18 mouse cellular contexts compared by ENCODE assay signal in genomic region chr5:103738509-103738908, GRCm38 (mm10). TPM values are rescaled to one million over a fixed set of nuclear protein-coding genes. Genes with fewer than 3 reads are reported as not detected.
DNase-seq lines count a peak whose midpoint lies in the region; ATAC-seq and TF ChIP-seq lines count a peak whose summit lies in the region.
"Had no signal": no experiment of that assay in that cellular context is flagged by ENCODE, and none has a peak within 500 bp of the region (broad histone marks: within the 10 kb centered on the region; RNA-seq: fewer than 3 reads in every experiment).

No protein-coding gene starts in this region.

- peaks cover 2% of the 10 kb centered on the region; the same call in 1 of the 2 replicates for H3K36me3 ChIP-seq in erythroblast, embryonic 14.5 days (ENCODE audit: control insufficient read depth)
- no peaks in the 10 kb centered on the region for H3K36me3 ChIP-seq in kidney, embryonic 15.5 days
- no peaks in the 10 kb centered on the region for H3K36me3 ChIP-seq in liver, embryonic 12.5 days
- no peaks in the 10 kb centered on the region for H3K36me3 ChIP-seq in stomach, embryonic 16.5 days (ENCODE audit: control insufficient read depth, insufficient read depth, low read length)
- no peaks in the 10 kb centered on the region for H3K36me3 ChIP-seq in lung, postnatal 0 days (ENCODE audit: insufficient read depth, low read length)
- H3K36me3 ChIP-seq: embryonic facial prominence, embryonic 10.5 days; G1E; limb, embryonic 13.5 days; stomach, embryonic 15.5 days had no signal

- 79% methylated on average over 5 of the region's 5 CpGs for WGBS in kidney, embryonic 15.5 days
- WGBS in liver, embryonic 12.5 days (ENCODE audit: insufficient replicate concordance), result 37% methylated on average over 5 of the region's 5 CpGs
- 57% methylated on average over 5 of the region's 5 CpGs for WGBS in stomach, embryonic 16.5 days
- WGBS in lung, postnatal 0 days, result 51% methylated on average over 5 of the region's 5 CpGs

- no peak overlapping the region for H3K9ac ChIP-seq in kidney, embryonic 15.5 days
- H3K9ac ChIP-seq in liver, embryonic 12.5 days, result peak overlapping the region; percentile 66
- H3K9ac ChIP-seq in stomach, embryonic 16.5 days (ENCODE audit: low read length), result no peak overlapping the region
- H3K9ac ChIP-seq in lung, postnatal 0 days (replicated peaks; ENCODE audit: low read depth), result no peak overlapping the region
- H3K9ac ChIP-seq: limb, embryonic 13.5 days; stomach, embryonic 15.5 days had no signal

- TF ChIP-seq CTCF in lung, postnatal 0 days (IDR thresholded peaks at IDR 0.05), result no peak

- no peak overlapping the region for H3K4me2 ChIP-seq in kidney, embryonic 15.5 days
- peak overlapping the region; percentile 71 for H3K4me2 ChIP-seq in liver, embryonic 12.5 days
- no peak overlapping the region for H3K4me2 ChIP-seq in stomach, embryonic 16.5 days (ENCODE audit: low read depth, low read length)
- H3K4me2 ChIP-seq in lung, postnatal 0 days (replicated peaks; ENCODE audit: low read depth, low read length), result no peak overlapping the region
- H3K4me2 ChIP-seq: limb, embryonic 13.5 days; stomach, embryonic 15.5 days had no signal

- ATAC-seq in erythroblast, adult 5-6 weeks (replicated peaks; ENCODE audit: low FRiP score, poor library complexity, severe bottlenecking), result no peak
- ATAC-seq in kidney, embryonic 15.5 days (replicated peaks; ENCODE audit: low FRiP score), result no peak
- no peak for ATAC-seq in liver, embryonic 12.5 days
- no peak for ATAC-seq in stomach, embryonic 16.5 days (ENCODE audit: insufficient read depth, low FRiP score)
- ATAC-seq in lung, postnatal 0 days, result no peak
- ATAC-seq: CD4-positive, CD25-positive, alpha-beta regulatory T cell, adult 4 months; hindbrain, embryonic 16.5 days; midbrain, embryonic 16.5 days had no signal

- H3K27ac ChIP-seq in kidney, embryonic 15.5 days, result peak overlapping the region; percentile 54
- H3K27ac ChIP-seq in liver, embryonic 12.5 days, result peak overlapping the region; percentile 97
- H3K27ac ChIP-seq in stomach, embryonic 16.5 days (ENCODE audit: low read length), result peak overlapping the region; percentile 47
- no peak overlapping the region for H3K27ac ChIP-seq in lung, postnatal 0 days (ENCODE audit: low read length)
- H3K27ac ChIP-seq: embryonic facial prominence, embryonic 10.5 days; limb, embryonic 13.5 days; stomach, embryonic 15.5 days had no signal

- H3K27me3 ChIP-seq in erythroblast, embryonic 14.5 days (ENCODE audit: control insufficient read depth), result no peaks in the 10 kb centered on the region
- no peaks in the 10 kb centered on the region for H3K27me3 ChIP-seq in kidney, embryonic 15.5 days
- no peaks in the 10 kb centered on the region for H3K27me3 ChIP-seq in liver, embryonic 12.5 days (replicated peaks)
- no peaks in the 10 kb centered on the region for H3K27me3 ChIP-seq in stomach, embryonic 16.5 days (ENCODE audit: control insufficient read depth, insufficient read depth, low read length)
- H3K27me3 ChIP-seq in lung, postnatal 0 days (replicated peaks; ENCODE audit: insufficient read depth, low read length), result no peaks in the 10 kb centered on the region
- H3K27me3 ChIP-seq: limb, embryonic 13.5 days; stomach, embryonic 15.5 days had no signal

- no peak for DNase-seq in kidney, adult 8-10 months
- no peak for DNase-seq in frontal cortex, postnatal 25 days (ENCODE audit: low spot score in 2 of 2)
- no peak for DNase-seq in lung, postnatal 0 days (ENCODE audit: low spot score)
- DNase-seq: cerebellum, adult 11 months; gastrocnemius, postnatal 25 days; lung, postnatal 10 days had no signal

- peaks cover 94% of the 10 kb centered on the region for H3K4me1 ChIP-seq in erythroblast, embryonic 14.5 days (ENCODE audit: control insufficient read depth)
- H3K4me1 ChIP-seq in kidney, embryonic 15.5 days, result peaks cover 30% of the 10 kb centered on the region
- peaks cover 96% of the 10 kb centered on the region for H3K4me1 ChIP-seq in liver, embryonic 12.5 days
- H3K4me1 ChIP-seq in stomach, embryonic 16.5 days (ENCODE audit: control insufficient read depth, insufficient read depth, low read length), result peaks cover 6% of the 10 kb centered on the region
- H3K4me1 ChIP-seq in lung, postnatal 0 days (ENCODE audit: insufficient read depth, low read depth, low read length), result no peaks in the 10 kb centered on the region
- H3K4me1 ChIP-seq: limb, embryonic 13.5 days; stomach, embryonic 15.5 days had no signal

- peak overlapping the region; percentile 58 for H3K4me3 ChIP-seq in erythroblast, embryonic 14.5 days (replicated peaks)
- no peak overlapping the region for H3K4me3 ChIP-seq in kidney, embryonic 15.5 days (replicated peaks)
- H3K4me3 ChIP-seq in liver, embryonic 12.5 days, result no peak overlapping the region
- no peak overlapping the region for H3K4me3 ChIP-seq in stomach, embryonic 16.5 days (replicated peaks; ENCODE audit: low read length)
- H3K4me3 ChIP-seq in lung, postnatal 0 days (ENCODE audit: low read depth, low read length), result no peak overlapping the region
- H3K4me3 ChIP-seq: embryonic facial prominence, embryonic 10.5 days; limb, embryonic 13.5 days; stomach, embryonic 15.5 days had no signal

- no peak for TF ChIP-seq EP300 in lung, postnatal 0 days (IDR thresholded peaks at IDR 0.05)

- H3K9me3 ChIP-seq in erythroblast, embryonic 14.5 days (ENCODE audit: control insufficient read depth, low read length), result no peaks in the 10 kb centered on the region
- H3K9me3 ChIP-seq in kidney, embryonic 15.5 days (replicated peaks), result no peaks in the 10 kb centered on the region
- no peaks in the 10 kb centered on the region for H3K9me3 ChIP-seq in liver, embryonic 12.5 days (replicated peaks)
- no peaks in the 10 kb centered on the region for H3K9me3 ChIP-seq in stomach, embryonic 16.5 days (replicated peaks; ENCODE audit: control insufficient read depth, low read length)
- H3K9me3 ChIP-seq in lung, postnatal 0 days (ENCODE audit: low read length), result no peaks in the 10 kb centered on the region
- H3K9me3 ChIP-seq: embryonic facial prominence, embryonic 10.5 days; G1E; limb, embryonic 13.5 days; stomach, embryonic 15.5 days had no signal

RNA-seq across cellular contexts. Expression of gene Aff1, which starts 46.3 kb away (rescaled TPM):
- polyA plus RNA-seq in erythroblast, embryonic 14.5 days (2012), result 9.3 and 12.9 TPM in 2 replicates
- 262 and 340 TPM in 2 replicates for total RNA-seq in erythroblast, adult 5-6 weeks (2015; ENCODE audit: low replicate concordance)
- total RNA-seq in erythroblast, adult 5-6 weeks (2017; ENCODE audit: low replicate concordance), result 184 and 253 TPM in 2 replicates
- 12.2 and 12.3 TPM in 2 replicates for polyA plus RNA-seq in kidney, embryonic 15.5 days (2015; fragmentation: Nextera tagmentation; extraction: Ambion mirVana)
- 17.0 and 19.5 TPM in 2 replicates for polyA plus RNA-seq in liver, embryonic 12.5 days (2016; fragmentation: Nextera tagmentation; extraction: Ambion mirVana)
- polyA plus RNA-seq in stomach, embryonic 16.5 days (2015; fragmentation: Nextera tagmentation; extraction: Ambion mirVana), result 5.4 and 6.8 TPM in 2 replicates
- 9.4 and 10.0 TPM in 2 replicates for polyA plus RNA-seq in lung, postnatal 0 days (2015; fragmentation: Nextera tagmentation; extraction: Ambion mirVana)
